Mouse (Mus musculus): ENCODE data around the gene Slc6a3. TPM values are rescaled to one million over a fixed set of nuclear protein-coding genes. Genes with fewer than 3 reads are reported as not detected.

Slc6a3 gene
- polyA plus RNA-seq, 1 experiment from 2014 or later = 0.33 TPM

DNA sequence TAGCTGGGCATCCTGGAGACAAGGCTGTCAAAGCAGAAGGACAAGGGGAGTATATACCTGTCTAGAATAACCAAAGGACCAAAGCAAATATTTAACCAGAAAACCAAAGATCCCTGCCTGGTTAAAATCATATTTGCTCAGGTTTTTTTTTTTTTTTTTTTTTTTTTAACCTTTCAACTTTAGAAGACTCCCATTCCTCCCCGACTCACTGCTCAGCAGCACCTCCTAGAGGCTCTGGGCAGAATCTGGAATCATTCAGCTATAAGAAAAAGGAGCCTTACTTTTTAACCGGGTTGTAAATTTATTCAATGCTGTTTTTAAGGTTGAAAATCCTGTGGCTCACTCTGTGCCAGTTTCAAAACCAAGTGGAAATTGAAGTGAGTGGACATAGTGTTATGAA is 33.8 kb upstream of the Slc6a3 start:
- DNase-seq (ENCODE audit: low spot score) = no peak
- WGBS = 73% methylated on average over 2 of the region's 2 CpGs

DNA sequence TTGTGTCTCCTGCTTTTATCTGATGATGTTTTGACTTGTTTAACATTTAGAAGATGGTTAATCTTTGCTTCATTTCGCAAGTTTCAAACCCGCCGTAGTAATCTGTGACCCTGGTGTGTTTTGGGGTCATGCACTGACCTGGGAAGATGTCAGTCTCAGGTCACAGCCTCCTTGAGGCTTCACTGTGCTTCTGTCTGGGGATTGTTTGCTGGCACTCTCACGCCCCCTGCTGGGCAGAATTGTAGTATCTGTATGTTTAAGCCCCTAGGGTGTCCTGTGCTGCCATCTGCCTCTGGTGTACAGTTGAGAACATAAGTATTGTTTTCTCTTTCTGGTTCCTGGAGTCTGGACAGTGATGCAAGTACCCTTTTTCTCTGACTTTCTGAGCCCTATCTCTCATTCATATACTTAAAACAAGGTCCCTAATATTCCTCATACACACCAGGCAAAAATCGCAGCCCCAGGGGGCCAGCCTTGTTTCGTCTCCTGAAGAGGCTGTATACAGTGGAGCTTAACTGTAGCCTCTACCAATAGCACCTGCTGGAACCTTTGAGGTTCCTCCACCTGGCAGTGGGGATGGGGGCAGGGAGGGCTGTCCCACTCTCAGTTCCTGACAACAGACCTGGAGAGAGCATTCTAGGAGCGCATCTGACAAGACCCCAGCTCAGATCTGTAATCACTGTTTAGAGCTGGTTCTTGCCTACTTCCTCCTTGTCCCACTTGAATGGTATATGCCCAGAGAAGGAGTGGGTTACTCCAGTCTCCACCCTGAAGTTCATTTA is 30.7 kb upstream of the Slc6a3 start:
- no peaks in the 10 kb centered on the region for H3K27me3 ChIP-seq (ENCODE audit: control insufficient read depth, insufficient read depth, low read length)
- 68% methylated on average over 7 of the region's 7 CpGs for WGBS
- no peaks in the 10 kb centered on the region for H3K9me3 ChIP-seq (ENCODE audit: control insufficient read depth, low read length)
- no peak overlapping the region for H3K4me3 ChIP-seq (replicated peaks; ENCODE audit: low read length)
- H3K9ac ChIP-seq = no peak overlapping the region
- H3K4me2 ChIP-seq (replicated peaks) = no peak overlapping the region
- no peaks in the 10 kb centered on the region for H3K4me1 ChIP-seq (replicated peaks; ENCODE audit: control insufficient read depth, insufficient read depth, low read length)
- peaks cover 63% of the 10 kb centered on the region for H3K36me3 ChIP-seq (replicated peaks; ENCODE audit: control insufficient read depth, insufficient read depth)
- DNase-seq (ENCODE audit: low spot score) = peak; percentile 78
- ATAC-seq (ENCODE audit: low FRiP score) = peak; percentile 61; the same call in 1 of the 2 replicates
- H3K27ac ChIP-seq = no peak overlapping the region

More for the DNA sequence above, 33.8 kb upstream of the Slc6a3 start:
- H3K36me3 ChIP-seq (replicated peaks; ENCODE audit: control insufficient read depth, insufficient read depth) = peaks cover 70% of the 10 kb centered on the region
- H3K27me3 ChIP-seq (ENCODE audit: control insufficient read depth, insufficient read depth, low read length) = no peaks in the 10 kb centered on the region
- H3K9me3 ChIP-seq (ENCODE audit: control insufficient read depth, low read length) = no peaks in the 10 kb centered on the region
- no peak for ATAC-seq (ENCODE audit: low FRiP score)
- no peaks in the 10 kb centered on the region for H3K4me1 ChIP-seq (replicated peaks; ENCODE audit: control insufficient read depth, insufficient read depth, low read length)
- H3K9ac ChIP-seq = no peak overlapping the region
- H3K4me3 ChIP-seq (replicated peaks; ENCODE audit: low read length) = no peak overlapping the region
- no peak overlapping the region for H3K27ac ChIP-seq
- no peak overlapping the region for H3K4me2 ChIP-seq (replicated peaks)

DNA sequence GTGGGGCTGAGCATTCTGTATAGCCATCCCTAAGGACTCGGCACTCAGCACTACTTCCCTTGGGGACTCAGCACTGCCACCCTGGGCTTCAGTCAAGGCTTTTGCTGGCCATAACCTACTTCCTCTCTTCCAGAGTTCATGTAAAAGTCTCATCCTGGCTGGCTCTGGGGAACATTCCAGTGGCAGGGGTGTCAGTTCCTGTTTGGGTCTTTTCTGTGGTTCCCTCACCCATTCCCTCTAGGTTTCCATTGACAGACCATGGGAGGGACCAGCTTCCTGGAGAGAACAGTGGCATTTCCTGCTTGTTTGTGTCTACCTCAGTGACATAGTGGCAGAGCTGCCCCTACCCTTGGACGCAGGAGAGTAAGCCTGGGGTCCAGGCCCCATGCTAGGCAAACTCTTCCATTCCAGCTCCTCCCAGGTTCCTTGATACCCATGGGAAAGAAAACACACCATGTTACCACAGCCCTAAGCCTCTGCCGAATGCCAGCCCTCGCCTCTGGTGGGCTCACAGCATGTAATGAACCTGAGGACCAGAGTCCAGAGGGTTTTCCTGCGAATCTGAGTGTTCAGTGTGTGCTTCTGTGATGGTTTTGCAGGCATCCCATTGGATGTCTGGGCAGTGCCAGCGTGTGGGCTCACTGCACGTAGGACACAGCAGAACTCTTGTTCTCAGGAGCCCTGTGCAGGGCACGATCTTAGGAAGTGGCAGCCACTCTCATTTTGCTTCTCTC is 27.6 kb upstream of the Slc6a3 start:
- ATAC-seq (ENCODE audit: low FRiP score) (no peak), DNase-seq (ENCODE audit: low spot score) (no peak)
- H3K27ac ChIP-seq = no peak overlapping the region
- no peaks in the 10 kb centered on the region for H3K4me1 ChIP-seq (replicated peaks; ENCODE audit: control insufficient read depth, insufficient read depth, low read length)
- H3K9me3 ChIP-seq (ENCODE audit: control insufficient read depth, low read length) = no peaks in the 10 kb centered on the region
- no peaks in the 10 kb centered on the region for H3K27me3 ChIP-seq (ENCODE audit: control insufficient read depth, insufficient read depth, low read length)
- H3K4me2 ChIP-seq (replicated peaks) = no peak overlapping the region
- peaks cover 67% of the 10 kb centered on the region for H3K36me3 ChIP-seq (replicated peaks; ENCODE audit: control insufficient read depth, insufficient read depth)
- H3K9ac ChIP-seq = no peak overlapping the region
- WGBS = 95% methylated on average over 8 of the region's 8 CpGs
- no peak overlapping the region for H3K4me3 ChIP-seq (replicated peaks; ENCODE audit: low read length)

DNA sequence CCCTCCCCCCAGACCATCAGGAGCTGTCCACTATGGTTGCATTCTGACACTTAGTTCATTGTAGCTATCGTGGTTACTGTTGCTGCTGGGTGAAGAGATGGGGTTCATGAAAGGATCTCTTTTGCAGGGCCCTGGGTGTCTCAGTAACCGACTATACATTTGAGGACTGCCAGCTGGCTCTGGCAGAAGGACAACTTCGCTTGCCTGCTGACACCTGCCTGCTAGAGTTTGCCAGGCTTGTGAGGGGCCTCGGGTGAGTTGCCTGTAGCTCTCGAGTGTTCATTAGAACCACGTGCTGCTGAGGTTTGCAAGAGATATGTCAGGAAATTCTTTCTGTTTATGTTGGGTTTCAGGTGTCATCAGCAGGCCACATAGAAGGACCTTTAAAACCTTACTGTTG is 26.7 kb upstream of the Slc6a3 start:
- Histone ChIP-seq H3K4me2 (replicated peaks) (no peak overlapping the region), H3K27ac (no peak overlapping the region), H3K4me1 (replicated peaks; ENCODE audit: control insufficient read depth, insufficient read depth, low read length) (no peaks in the 10 kb centered on the region), H3K4me3 (replicated peaks; ENCODE audit: low read length) (no peak overlapping the region), H3K27me3 (ENCODE audit: control insufficient read depth, insufficient read depth, low read length) (no peaks in the 10 kb centered on the region), H3K9ac (no peak overlapping the region), H3K36me3 (replicated peaks; ENCODE audit: control insufficient read depth, insufficient read depth) (peaks cover 76% of the 10 kb centered on the region), H3K9me3 (ENCODE audit: control insufficient read depth, low read length) (no peaks in the 10 kb centered on the region)
- ATAC-seq (ENCODE audit: low FRiP score) (no peak), DNase-seq (ENCODE audit: low spot score) (no peak)
- 83% methylated on average over 6 of the region's 6 CpGs for WGBS

DNA sequence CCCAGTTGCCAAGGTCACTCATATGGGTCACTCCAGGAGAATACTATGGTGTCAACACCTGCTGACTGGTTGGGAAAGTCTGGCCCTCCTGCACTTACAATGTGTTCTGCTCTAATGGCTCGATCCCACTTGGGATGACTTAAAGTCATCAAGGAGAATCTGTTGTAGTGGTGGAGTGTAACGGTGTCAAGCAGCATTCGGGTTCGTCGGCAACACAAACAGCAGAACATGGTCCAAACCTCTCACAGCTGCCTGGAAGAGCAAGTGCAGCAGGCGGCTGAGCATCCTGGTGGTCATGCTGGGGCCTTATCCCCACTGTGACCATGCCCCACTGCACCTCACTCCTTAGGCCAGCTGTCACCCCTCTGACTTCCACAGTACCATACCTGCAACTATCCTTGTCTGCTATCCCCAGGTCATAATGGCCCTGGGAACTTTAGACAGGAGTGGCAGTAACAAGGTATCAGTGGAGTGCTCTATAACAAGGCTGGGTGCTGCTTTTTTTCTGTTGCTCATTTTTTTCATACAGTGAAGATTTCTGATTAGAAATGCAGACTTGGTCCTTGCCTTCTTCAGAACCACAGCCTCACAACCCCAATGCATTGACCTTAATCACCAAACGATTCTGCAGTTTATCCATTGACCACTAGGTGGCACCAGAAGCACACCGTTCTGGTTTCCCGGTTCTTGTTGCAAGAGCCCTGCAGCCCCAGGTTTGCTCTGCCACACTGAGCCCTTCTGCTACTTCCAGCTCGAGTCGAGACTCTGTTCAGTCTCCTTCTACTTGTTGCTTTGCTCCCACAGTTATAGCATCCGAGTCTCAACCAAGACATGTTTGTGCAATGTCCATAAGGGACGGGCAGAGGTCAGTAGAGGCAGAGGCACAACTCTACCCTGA is 23.5 kb upstream of the Slc6a3 start:
- 57% methylated on average over 13 of the region's 13 CpGs for WGBS
- Histone ChIP-seq H3K27ac (no peak overlapping the region), H3K9ac (no peak overlapping the region), H3K4me1 (replicated peaks; ENCODE audit: control insufficient read depth, insufficient read depth, low read length) (no peaks in the 10 kb centered on the region), H3K27me3 (ENCODE audit: control insufficient read depth, insufficient read depth, low read length) (no peaks in the 10 kb centered on the region), H3K4me3 (replicated peaks; ENCODE audit: low read length) (no peak overlapping the region), H3K4me2 (replicated peaks) (no peak overlapping the region), H3K36me3 (replicated peaks; ENCODE audit: control insufficient read depth, insufficient read depth) (peaks cover 79% of the 10 kb centered on the region), H3K9me3 (ENCODE audit: control insufficient read depth, low read length) (no peaks in the 10 kb centered on the region)
- peak; percentile 63 for ATAC-seq (ENCODE audit: low FRiP score)
- DNase-seq (ENCODE audit: low spot score) = peak; percentile 93

DNA sequence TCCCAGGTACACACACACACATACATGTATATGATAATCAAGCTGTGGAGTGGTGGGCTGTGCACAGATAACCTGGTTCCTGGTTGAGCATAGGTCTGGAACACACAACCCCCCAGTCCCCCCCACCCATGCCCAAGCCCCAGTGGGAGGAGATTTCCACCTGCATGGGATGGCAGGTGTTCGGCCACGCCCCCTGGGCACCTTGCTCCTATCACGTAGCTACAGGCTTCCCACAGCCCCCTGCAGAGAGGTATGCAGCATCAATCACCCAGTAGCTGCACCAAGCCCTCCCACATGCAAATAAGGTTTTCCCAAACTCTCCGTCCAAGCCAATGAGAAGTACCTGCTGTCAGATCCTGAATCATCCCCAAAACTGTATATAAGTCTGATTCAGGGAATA is 19.7 kb upstream of the Slc6a3 start:
- 76% methylated on average over 4 of the region's 4 CpGs for WGBS
- no peak overlapping the region for H3K27ac ChIP-seq
- no peaks in the 10 kb centered on the region for H3K27me3 ChIP-seq (ENCODE audit: control insufficient read depth, insufficient read depth, low read length)
- no peak for DNase-seq (ENCODE audit: low spot score)
- H3K4me1 ChIP-seq (replicated peaks; ENCODE audit: control insufficient read depth, insufficient read depth, low read length) = no peaks in the 10 kb centered on the region
- peaks cover 45% of the 10 kb centered on the region for H3K36me3 ChIP-seq (replicated peaks; ENCODE audit: control insufficient read depth, insufficient read depth)
- no peak for ATAC-seq (ENCODE audit: low FRiP score)
- H3K9ac ChIP-seq = no peak overlapping the region
- no peak overlapping the region for H3K4me3 ChIP-seq (replicated peaks; ENCODE audit: low read length)
- no peaks in the 10 kb centered on the region for H3K9me3 ChIP-seq (ENCODE audit: control insufficient read depth, low read length)
- no peak overlapping the region for H3K4me2 ChIP-seq (replicated peaks)

DNA sequence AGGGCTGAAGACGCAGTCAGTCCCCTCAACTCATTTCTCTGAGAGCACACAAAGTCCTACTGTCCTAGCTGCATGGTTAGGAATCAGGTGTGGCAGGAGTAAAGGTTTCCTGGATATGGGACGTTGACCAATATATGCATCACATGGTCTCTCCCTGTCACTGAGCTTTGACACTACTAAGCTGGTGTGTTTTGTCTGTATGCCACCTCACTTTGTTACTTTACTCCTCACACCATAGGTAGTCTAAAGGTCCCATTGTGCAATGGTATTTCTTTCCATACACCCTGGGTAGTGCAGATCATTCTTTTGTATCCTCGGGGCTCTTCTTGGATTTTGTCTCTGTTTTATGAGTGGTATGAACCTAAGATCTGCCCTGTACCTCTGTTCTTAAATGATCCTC is 2.8 kb upstream of the Slc6a3 start:
- Histone ChIP-seq H3K27ac (no peak overlapping the region), H3K9me3 (ENCODE audit: control insufficient read depth, low read length) (no peaks in the 10 kb centered on the region), H3K36me3 (replicated peaks; ENCODE audit: control insufficient read depth, insufficient read depth) (no peaks in the 10 kb centered on the region), H3K4me1 (replicated peaks; ENCODE audit: control insufficient read depth, insufficient read depth, low read length) (peaks cover 7% of the 10 kb centered on the region; the same call in 1 of the 2 replicates), H3K4me2 (replicated peaks) (no peak overlapping the region), H3K9ac (no peak overlapping the region), H3K27me3 (ENCODE audit: control insufficient read depth, insufficient read depth, low read length) (peaks cover 46% of the 10 kb centered on the region), H3K4me3 (replicated peaks; ENCODE audit: low read length) (no peak overlapping the region)
- WGBS = 86% methylated on average over 3 of the region's 3 CpGs
- DNase-seq (ENCODE audit: low spot score) = no peak
- ATAC-seq (ENCODE audit: low FRiP score) = no peak

DNA sequence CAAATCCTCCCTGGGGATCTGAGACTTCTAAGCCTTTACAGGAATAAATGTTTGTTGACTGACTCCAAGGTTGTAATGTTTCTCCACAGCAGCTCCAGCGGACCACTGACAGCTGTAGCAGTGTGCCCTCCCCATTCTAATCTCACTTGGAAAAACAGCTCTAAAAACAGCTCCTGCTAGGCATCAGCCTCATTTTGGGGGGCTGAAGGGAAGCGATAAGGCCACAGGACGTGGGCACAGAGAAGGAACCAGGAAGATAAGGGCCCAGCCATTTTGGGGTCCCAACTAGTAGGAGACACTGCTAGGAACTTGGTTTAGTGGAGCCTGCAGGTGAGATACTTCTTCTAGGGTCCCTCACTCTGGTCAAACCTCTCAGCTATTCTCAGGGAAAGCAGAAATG is 1.3 kb upstream of the Slc6a3 start:
- peaks cover 48% of the 10 kb centered on the region for H3K27me3 ChIP-seq (ENCODE audit: control insufficient read depth, insufficient read depth, low read length)
- no peaks in the 10 kb centered on the region for H3K36me3 ChIP-seq (replicated peaks; ENCODE audit: control insufficient read depth, insufficient read depth)
- H3K27ac ChIP-seq = no peak overlapping the region
- H3K4me2 ChIP-seq (replicated peaks) = no peak overlapping the region
- no peaks in the 10 kb centered on the region for H3K9me3 ChIP-seq (ENCODE audit: control insufficient read depth, low read length)
- ATAC-seq (ENCODE audit: low FRiP score) (no peak), DNase-seq (ENCODE audit: low spot score) (no peak)
- no peak overlapping the region for H3K9ac ChIP-seq
- no peak overlapping the region for H3K4me3 ChIP-seq (replicated peaks; ENCODE audit: low read length)
- H3K4me1 ChIP-seq (replicated peaks; ENCODE audit: control insufficient read depth, insufficient read depth, low read length) = peaks cover 7% of the 10 kb centered on the region; the same call in 1 of the 2 replicates
- WGBS = 67% methylated on average over 3 of the region's 3 CpGs

DNA sequence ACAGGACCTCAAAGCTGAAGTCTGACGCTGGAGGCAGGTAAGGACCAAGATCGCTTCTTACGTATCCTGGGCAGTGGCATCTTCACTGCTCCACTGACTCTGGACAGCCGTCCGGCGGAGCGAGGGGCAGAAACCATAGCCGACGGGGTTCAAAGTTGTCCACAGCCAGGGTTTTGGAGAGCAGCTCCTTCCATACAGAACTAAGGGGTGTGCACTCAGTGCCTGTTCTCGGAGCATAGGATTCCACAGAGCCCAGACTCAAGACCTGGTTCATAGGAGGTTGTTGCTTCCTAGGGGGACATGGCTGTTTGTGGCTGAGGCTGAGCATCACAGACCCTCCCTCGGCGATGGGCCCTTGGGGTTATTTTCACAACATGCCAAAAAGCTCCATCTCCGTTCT is 277 bp downstream of the Slc6a3 start:
- no peaks in the 10 kb centered on the region for H3K9me3 ChIP-seq (ENCODE audit: control insufficient read depth, low read length)
- H3K9ac ChIP-seq = peak overlapping the region; percentile 40
- ATAC-seq (ENCODE audit: low FRiP score) (no peak), DNase-seq (ENCODE audit: low spot score) (no peak)
- H3K4me1 ChIP-seq (replicated peaks; ENCODE audit: control insufficient read depth, insufficient read depth, low read length) = peaks cover 7% of the 10 kb centered on the region; the same call in 1 of the 2 replicates
- peaks cover 48% of the 10 kb centered on the region for H3K27me3 ChIP-seq (ENCODE audit: control insufficient read depth, insufficient read depth, low read length)
- 20% methylated on average over 13 of the region's 13 CpGs for WGBS
- no peak overlapping the region for H3K27ac ChIP-seq
- peak overlapping the region; percentile 67 for H3K4me2 ChIP-seq (replicated peaks)
- peak overlapping the region; percentile 41 for H3K4me3 ChIP-seq (replicated peaks; ENCODE audit: low read length)
- no peaks in the 10 kb centered on the region for H3K36me3 ChIP-seq (replicated peaks; ENCODE audit: control insufficient read depth, insufficient read depth)

Measured in hindbrain, embryonic 14.5 days (tissue).